Mouse (Mus musculus) cerebellum, adult 2 months (tissue): ENCODE measurements at regions not wholly inside any gene's neighbourhood (a gene's known extent, or its start where the extent isn't known, plus 50 kb on each side); places are given as distances from the start of the nearest gene placed in this dataset.
A peak's percentile ranks its signal among the peaks of the same experiment; 100 is the strongest.

ENCODE experiments used
- DNase-seq, 2 experiments: peaks; one replicate each; pipeline ENCODE4 v3.0.0; 2021
- H3K27ac ChIP-seq: fragments of 200-500 bp; 2 replicates; pipeline ENCODE4 v1.5.1; 2012; ENCODE audit warnings: low read length, control low read depth, inconsistent platforms; ENCODE audit not compliant: insufficient read depth
- H3K27me3 ChIP-seq: fragments of 200-500 bp; 2 replicates; pipeline ENCODE4 v1.6.1; 2012; ENCODE audit warnings: inconsistent platforms, mild to moderate bottlenecking, low read length, moderate library complexity; ENCODE audit not compliant: control insufficient read depth, insufficient read depth
- H3K4me1 ChIP-seq: fragments of 200-500 bp; 2 replicates; pipeline ENCODE4 v1.6.1; 2011; ENCODE audit warnings: low read length; ENCODE audit not compliant: control insufficient read depth, insufficient read depth
- H3K4me3 ChIP-seq: fragments of 200-500 bp; replicated peaks from 2 replicates; pipeline ENCODE3; 2011; ENCODE audit warnings: mild to moderate bottlenecking, low read depth, low read length, control low read depth; ENCODE audit not compliant: insufficient read depth
- CTCF ChIP-seq: fragments of 200-500 bp; IDR thresholded peaks from 2 replicates; pipeline ENCODE4 v1.5.1; 2011; ENCODE audit warnings: low read depth, mild to moderate bottlenecking, control low read depth, low read length, moderate library complexity, borderline replicate concordance; ENCODE audit not compliant: insufficient read depth
- POLR2A ChIP-seq: fragments of 200-500 bp; IDR thresholded peaks from 2 replicates; pipeline ENCODE4 v1.6.1; 2011; ENCODE audit warnings: low read length, control low read depth, borderline replicate concordance; ENCODE audit not compliant: insufficient read depth
- WGBS: fragments of 180-500 bp; shearing (Covaris S2); methylation state at CpG from one replicate; pipeline ENCODE4 v1.1.7; 2018; 5-methylcytosine and 5-hydroxymethylcytosine counted together

GRCm38 (mm10) chr13:53996867-53997266 lies 58.6 kb downstream of the Drd1 start:
- H3K4me1 ChIP-seq: no peaks in the 10 kb centered on the region
- no peak overlapping the region for H3K27ac ChIP-seq
- H3K27me3 ChIP-seq: no peaks in the 10 kb centered on the region
- H3K4me3 ChIP-seq: no peak overlapping the region
- TF ChIP-seq CTCF (no peak), POLR2A (no peak)
- WGBS: 34% methylated on average over 1 of the region's 1 CpGs
- no peak for DNase-seq

- Histone ChIP-seq H3K4me3 (no peak overlapping the region), H3K4me1 (no peaks in the 10 kb centered on the region), H3K27ac (no peak overlapping the region), H3K27me3 (no peaks in the 10 kb centered on the region)
- no peak for DNase-seq
- 88% methylated on average over 7 of the region's 7 CpGs for WGBS
- TF ChIP-seq POLR2A: no peak
- TF ChIP-seq CTCF: no peak
Measured at GRCm38 (mm10) chr13:53992863-53993451, 62.5 kb downstream of the Drd1 start.

GRCm38 (mm10) chr13:53979226-53979625 lies 76.3 kb downstream of the Drd1 start:
- Histone ChIP-seq H3K27me3 (no peaks in the 10 kb centered on the region), H3K4me3 (no peak overlapping the region), H3K27ac (no peak overlapping the region), H3K4me1 (no peaks in the 10 kb centered on the region)
- 73% methylated on average over 2 of the region's 2 CpGs for WGBS
- DNase-seq: no peak
- no peak for TF ChIP-seq CTCF

- H3K27me3 ChIP-seq: no peaks in the 10 kb centered on the region
- no peak overlapping the region for H3K27ac ChIP-seq
- no peak for DNase-seq
- TF ChIP-seq POLR2A (no peak), CTCF (no peak)
- 93% methylated on average over 2 of the region's 2 CpGs for WGBS
- no peaks in the 10 kb centered on the region for H3K4me1 ChIP-seq
- no peak overlapping the region for H3K4me3 ChIP-seq
Measured at GRCm38 (mm10) chr13:53969421-53969820, 86.1 kb downstream of the Drd1 start.

GRCm38 (mm10) chr13:53956167-53956566 lies 99.3 kb downstream of the Drd1 start:
- Histone ChIP-seq H3K27ac (no peak overlapping the region), H3K27me3 (no peaks in the 10 kb centered on the region), H3K4me1 (no peaks in the 10 kb centered on the region), H3K4me3 (no peak overlapping the region)
- WGBS: 66% methylated on average over 15 of the region's 15 CpGs
- TF ChIP-seq CTCF (no peak), POLR2A (no peak)
- DNase-seq: no peak

- TF ChIP-seq CTCF (no peak), POLR2A (no peak)
- 33% methylated on average over 4 of the region's 4 CpGs for WGBS
- no peak overlapping the region for H3K27ac ChIP-seq
Measured at GRCm38 (mm10) chr13:53948056-53948455, 107.4 kb downstream of the Drd1 start.

GRCm38 (mm10) chr13:53945681-53946080 lies 109.8 kb downstream of the Drd1 start:
- H3K4me3 ChIP-seq: no peak overlapping the region
- TF ChIP-seq POLR2A: no peak
- TF ChIP-seq CTCF: no peak
- no peak for DNase-seq
- H3K4me1 ChIP-seq: no peaks in the 10 kb centered on the region; the same call in 1 of the 2 replicates
- H3K27ac ChIP-seq: no peak overlapping the region
- 36% methylated on average over 5 of the region's 5 CpGs for WGBS
- no peaks in the 10 kb centered on the region; the same call in 1 of the 2 replicates for H3K27me3 ChIP-seq

More at GRCm38 (mm10) chr13:53948056-53948455, 107.4 kb downstream of the Drd1 start:
- Histone ChIP-seq H3K4me3 (no peak overlapping the region), H3K4me1 (no peaks in the 10 kb centered on the region), H3K27me3 (no peaks in the 10 kb centered on the region; the same call in 1 of the 2 replicates)
- DNase-seq: no peak

- TF ChIP-seq CTCF (no peak), POLR2A (no peak)
- WGBS: 23% methylated on average over 13 of the region's 13 CpGs
- Histone ChIP-seq H3K27ac (no peak overlapping the region), H3K4me1 (no peaks in the 10 kb centered on the region; the same call in 1 of the 2 replicates), H3K27me3 (no peaks in the 10 kb centered on the region), H3K4me3 (no peak overlapping the region)
- DNase-seq: peak; percentile 23 to 73
Measured at GRCm38 (mm10) chr13:53941005-53941747, 114.3 kb downstream of the Drd1 start.
